Mouse (Mus musculus) gonadal fat pad, adult 2 months (tissue): ENCODE results near the gene Kdm4b. TPM values are rescaled to one million over a fixed set of nuclear protein-coding genes. Genes with fewer than 3 reads are reported as not detected.

Experiments
- DNase-seq: peaks from one replicate; pipeline ENCODE4 v3.0.0-alpha.2; 2012; ENCODE audit warnings: low read depth
- polyA plus RNA-seq: library from polyadenylated mRNA; depleted of rRNA; stranded (reverse); fragments of >200 nt; gene quantifications from 2 replicates; pipeline ENCODE4 v1.2.3, GENCODE M21; 2012

The Kdm4b gene
- polyA plus RNA-seq, 1 experiment, result 51.0 TPM

DNA sequence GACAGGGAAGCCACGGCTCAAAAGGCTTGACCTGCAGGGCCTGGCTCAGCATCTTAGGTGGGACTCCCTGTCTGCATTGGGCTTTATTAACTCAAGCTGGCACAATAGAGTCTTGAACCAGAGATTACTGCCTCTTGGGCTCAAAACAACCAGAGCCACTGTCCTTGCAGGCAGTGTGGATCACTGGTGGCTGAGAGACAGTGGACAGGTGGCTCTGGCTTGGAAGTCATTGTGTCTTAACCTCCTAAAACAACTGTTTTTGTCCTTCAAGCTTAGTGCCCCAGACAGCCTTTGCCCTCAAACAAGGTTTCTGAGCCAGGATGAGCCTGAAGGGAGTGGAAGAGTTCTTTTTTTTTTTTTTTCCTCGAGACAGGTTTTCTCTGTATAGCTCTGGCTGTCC is 19.5 kb downstream of the Kdm4b start:
- DNase-seq, result no peak

DNA sequence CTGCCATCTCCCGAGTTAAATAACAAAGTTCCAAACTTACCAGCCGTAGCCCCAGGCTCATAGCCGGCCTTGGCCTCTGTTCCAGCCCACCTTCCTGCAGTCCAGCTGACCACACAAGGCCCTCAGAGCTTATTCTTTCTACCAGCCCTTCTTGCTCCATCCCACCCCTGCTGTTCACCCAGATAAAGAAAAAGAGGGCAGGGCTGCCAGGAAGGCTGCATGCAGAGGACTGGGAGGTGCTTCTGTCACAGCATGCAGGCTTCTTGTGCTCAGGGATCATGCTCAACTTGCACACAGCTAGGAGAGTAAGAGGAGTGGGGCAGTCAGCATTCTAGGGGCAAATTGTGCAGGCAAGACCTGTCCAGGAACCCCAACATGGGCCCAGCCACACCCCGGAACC is 22.3 kb downstream of the Kdm4b start:
- DNase-seq, result no peak

DNA sequence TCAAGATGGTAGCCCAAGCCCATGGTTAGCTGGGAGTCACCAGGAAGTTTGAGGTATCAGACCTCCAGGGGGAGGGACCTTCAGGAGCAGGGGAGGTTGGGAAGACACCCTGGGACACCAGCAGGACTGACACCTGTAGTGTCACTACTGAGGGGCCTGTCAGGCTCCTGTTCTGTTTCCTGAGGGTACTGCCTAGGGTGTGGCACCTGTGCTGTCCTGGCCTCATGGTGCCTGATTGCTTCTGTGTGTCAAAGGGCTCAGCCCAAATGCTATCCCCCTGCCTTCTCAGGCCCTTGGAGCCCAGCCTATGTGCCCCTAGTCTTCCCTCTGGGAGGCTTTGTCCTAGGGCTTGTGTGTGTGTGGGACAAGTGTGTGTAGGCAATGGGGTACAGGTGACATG is 22.7 kb downstream of the Kdm4b start:
- DNase-seq, result no peak

DNA sequence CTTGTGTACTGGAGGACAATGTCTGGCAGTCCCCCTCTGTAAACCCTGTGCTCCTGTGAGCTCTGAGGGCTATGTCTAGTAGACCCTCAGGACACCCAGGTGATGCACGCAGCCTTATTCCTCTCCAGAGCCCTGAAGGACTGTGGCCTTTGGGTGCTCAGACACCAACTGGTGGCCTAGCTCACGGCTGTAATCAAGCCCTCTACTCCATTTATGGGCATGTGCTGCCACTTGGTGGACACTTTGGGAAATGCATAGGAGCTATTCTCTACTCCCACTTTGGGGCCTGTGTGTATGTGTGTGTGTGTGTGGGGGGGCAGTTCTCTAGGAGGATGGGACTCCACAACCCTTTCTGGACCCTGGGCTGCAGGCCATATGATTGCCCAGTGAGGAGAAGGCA is 24.8 kb downstream of the Kdm4b start:
- no peak for DNase-seq

DNA sequence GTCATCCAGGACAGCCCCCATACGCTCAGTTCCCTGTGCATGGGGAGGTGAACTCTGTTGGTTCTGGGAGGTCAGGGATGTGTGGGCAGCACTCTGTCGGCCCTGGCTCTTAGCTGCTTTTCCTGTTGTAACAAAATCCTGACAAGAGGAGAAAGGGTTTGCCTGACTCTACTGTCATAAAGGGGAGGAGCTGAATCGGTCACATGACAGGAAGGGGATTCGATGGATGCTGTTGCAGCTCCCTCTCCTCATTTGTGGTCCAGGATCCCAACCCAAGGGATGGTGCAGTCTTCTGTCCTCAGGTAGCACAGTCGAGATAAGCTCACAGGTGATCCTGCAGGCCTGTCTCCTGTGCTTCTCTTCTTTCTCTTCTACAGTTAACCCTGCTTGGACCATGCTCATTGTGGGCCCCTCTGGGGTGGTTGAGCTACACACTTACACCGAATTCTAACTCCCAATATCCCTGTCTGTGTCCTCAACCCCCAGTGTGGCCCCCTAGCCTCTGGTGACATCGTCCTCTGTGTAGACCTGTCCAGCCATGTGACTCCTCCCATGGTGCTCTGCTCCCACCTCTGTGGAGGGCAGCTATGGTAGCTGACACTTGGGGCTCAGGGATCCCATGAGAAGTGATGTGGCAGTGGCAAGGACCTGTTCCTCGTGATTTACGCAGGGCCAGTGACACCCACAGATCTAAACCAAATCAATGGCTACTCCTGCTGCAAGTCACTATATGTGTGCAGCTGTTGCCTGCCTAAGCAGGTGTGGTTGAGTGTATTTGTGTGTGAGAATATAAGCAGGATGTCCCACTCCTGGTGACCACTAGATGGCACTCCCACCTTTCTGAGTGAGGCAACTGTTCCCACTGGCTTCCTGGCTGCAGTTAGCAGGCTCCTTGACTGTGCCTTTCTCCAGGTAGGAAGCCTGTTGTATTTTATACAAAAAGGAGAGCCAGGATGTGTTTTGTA is 31.3 kb downstream of the Kdm4b start:
- DNase-seq, result no peak

DNA sequence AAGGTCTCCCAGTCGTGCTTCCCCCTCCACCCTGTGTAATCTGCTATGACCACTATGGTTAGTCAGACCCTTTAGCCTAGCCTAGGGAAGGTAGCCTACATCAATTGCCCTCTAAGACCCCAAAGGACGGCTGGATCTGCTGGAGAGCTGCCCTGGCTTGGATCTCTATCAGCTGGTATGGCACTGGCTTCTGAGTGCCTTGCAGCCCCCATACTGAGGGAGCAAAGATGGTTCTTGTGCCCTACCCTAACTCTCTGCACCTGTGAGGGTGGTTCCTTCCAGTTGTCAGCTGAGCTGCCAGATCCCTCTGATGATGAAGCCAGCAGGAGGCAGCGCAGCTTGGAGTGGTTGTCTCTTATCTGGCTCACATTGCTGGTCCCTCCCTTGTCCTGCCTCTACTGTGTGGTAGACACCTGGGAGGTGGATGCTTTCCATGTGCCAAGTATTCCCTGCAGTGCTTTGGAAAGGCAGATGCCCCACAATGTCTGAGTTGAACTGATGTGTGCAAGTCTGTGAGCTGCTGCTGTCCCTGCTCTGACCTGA is 33.4 kb downstream of the Kdm4b start:
- DNase-seq, result no peak

DNA sequence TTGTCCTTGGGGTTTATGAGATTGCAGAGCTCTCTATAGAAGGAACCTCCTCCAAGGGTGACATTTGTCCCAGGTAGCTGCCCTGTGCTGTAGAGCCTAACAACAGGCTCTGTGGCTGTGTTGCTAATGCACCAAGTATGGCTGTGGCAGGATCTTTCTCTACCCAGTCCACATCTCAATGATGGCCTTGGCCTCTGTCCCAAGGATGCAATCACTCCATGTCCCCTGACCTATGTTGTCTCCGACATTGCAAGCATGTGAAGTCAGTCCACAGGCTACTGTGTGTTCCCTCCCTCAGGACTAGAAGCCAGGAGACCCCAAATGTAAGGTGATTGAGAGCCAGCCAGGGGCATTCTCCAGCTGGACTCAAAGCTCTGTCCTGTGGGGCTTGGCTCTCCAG is 34.0 kb downstream of the Kdm4b start:
- DNase-seq, result no peak

DNA sequence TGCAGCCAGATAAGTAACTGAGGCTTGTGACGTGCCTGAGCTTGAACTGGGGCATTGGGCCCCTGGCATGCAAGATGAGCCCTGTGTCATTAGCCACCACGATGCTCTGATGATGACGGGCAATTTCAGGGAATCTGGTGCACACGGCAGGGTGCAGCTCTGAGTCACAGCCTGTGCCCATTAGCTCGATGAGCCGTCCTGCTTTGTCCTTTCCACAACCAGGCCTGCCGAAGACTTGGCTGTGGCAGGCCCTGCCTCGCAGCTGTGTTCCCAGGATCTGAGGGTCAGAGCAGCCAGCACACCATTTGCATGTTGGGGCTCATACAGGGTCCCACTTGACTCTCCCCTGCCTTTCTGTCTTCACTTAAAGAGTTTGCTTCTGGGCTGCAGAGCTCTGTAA is 34.6 kb downstream of the Kdm4b start:
- DNase-seq, result no peak

DNA sequence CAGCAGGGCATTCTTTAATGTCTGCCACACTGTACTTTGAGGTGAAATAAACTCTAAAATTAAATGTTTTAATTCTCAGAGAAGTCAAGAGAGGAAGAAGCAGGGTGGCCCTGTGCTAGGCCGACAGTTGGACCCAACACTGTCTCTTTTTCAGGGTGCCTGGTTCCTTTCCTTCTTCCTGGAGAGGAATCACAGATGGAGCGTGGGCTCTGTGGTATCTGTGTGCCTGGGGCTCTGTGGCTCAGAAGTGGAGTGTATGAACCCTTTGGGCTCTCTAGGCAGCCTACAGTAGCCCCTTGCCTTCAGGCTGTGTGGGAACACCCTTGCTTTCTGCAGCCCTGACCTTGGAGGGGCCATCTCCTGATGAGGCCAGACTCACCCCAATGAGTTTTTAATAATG is 35.7 kb downstream of the Kdm4b start:
- DNase-seq, result no peak

DNA sequence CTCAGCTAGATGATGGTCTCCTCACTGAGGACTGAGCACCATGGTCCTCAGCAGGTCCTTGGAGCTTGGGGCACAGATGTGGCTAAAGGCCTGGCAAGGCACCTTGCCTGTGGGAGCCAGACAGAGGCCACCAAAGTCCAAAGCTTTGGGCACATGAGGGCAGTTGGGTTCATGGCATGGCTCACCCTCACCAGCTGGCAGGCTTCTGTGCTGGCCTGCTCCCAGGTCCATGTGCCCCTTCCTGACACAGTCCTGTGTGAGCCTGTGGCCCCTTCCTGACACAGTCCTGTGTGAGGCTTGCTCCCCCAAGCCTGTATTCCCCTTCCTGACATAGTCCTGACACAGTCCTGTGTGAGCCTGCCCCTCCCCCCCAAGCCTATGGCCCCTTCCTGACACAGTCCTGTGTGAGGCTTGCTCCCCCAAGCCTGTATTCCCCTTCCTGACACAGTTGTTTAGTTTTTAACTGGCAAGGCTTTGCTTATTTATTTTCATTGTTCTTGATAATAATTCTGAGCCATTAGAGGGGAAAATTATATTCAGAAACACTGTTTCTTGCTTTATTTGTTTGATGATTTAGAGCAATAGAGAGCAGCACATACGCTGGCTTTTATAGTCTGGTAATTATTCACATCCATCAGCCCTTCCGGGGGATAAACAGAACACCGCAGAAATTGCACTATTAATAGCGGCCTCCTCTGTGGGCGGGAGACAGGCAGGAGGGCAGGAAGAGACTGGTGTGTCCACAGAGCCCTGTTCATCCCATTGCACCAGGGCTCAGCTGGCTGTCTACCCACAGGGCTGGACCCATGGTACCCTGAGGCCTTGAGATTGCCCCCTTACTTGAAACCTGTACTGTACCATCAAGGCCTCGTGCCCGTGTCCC is 40.2 kb downstream of the Kdm4b start:
- no peak for DNase-seq

DNA sequence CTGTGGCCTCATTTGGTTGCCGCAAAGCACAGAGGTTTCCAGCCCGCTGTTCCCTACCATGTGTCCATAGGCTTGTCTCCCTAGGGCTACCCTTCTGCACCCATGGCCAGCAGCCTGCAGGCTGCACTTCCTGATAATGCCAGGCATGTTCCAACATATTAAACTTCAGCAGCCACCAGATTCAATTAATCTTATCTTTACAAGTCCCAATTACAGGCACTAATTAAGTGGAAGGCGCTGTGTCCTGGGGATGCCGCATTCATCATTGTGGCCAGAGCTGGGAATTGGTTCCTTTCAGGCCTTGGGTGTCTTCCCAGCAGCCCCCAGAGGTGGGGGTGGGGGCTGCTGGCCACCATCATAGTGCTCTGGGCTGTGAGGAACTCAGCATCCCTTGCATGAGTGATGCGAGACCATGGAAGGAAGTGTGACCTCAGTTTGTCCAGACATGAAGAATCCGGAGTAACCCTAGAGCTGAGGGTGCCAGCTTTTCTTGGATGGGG is 42.5 kb downstream of the Kdm4b start:
- DNase-seq, result no peak

DNA sequence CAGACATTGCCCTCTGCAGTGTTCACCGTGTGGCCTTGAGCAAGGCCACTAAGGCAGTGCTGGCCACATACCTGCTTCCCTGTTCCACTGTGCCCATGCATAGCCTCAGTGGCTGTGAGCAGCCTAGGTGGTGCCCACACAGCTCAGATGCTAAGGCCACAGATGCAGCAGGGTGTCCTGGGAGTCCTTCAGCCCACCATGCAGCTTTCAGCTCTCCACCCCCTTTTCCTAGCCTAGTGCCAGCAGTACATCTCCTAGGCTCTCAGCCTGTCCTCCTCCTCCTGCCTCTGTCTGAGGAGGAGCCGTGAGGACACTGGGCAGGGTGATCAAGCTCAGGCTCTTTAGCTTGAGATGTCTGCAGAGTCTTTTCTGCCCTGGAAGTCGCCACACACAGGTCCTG is 44.2 kb downstream of the Kdm4b start:
- DNase-seq, result no peak

DNA sequence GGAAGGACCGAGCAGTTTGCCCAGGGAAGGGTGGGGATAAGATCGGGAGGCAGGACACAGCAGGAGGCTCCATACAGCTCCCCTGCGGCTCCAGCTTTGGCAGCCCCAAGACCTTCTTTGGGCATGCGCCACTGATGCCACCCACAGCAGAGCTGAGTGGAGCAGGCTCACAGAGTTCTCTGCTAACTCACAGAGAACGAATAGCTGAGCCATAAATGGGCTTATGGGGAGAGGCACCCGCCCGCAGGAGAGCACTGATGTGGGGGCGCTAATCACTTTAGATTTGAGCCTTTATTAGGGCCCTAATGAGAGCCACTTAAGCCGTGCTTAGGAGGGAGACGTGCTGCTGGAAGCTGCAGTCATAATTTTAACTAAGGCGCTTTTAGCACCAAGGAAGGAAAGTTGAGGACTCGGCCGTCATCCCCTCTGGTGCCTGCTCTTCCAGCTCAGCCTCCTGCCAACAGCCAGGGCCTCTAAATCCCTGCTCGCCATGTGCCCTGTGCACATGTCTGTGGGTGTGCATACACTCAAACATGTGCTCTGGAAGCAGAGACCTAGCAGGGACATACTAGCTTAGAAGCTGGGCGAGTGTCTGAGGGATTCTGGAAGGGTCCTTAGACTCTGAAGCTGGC is 45.3 kb downstream of the Kdm4b start:
- DNase-seq, result no peak

DNA sequence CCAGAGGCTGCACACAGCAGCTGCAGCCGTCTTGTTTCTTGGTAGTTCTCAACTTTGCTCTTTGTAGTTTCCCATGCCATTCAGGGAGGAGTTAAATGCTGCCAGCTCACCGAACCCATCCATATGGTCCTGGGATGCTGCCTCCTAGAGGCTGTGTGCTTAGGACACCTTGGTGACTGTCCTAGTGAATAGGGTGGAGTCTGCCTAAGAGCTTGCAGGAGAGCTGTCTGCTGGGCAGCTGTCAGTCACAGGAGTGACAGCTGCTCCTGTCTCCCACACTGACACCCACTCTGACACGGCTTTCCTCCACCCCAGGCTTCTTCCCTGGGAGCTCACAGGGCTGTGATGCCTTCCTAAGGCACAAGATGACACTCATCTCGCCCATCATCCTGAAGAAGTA is 46.2 kb downstream of the Kdm4b start:
- no peak for DNase-seq

DNA sequence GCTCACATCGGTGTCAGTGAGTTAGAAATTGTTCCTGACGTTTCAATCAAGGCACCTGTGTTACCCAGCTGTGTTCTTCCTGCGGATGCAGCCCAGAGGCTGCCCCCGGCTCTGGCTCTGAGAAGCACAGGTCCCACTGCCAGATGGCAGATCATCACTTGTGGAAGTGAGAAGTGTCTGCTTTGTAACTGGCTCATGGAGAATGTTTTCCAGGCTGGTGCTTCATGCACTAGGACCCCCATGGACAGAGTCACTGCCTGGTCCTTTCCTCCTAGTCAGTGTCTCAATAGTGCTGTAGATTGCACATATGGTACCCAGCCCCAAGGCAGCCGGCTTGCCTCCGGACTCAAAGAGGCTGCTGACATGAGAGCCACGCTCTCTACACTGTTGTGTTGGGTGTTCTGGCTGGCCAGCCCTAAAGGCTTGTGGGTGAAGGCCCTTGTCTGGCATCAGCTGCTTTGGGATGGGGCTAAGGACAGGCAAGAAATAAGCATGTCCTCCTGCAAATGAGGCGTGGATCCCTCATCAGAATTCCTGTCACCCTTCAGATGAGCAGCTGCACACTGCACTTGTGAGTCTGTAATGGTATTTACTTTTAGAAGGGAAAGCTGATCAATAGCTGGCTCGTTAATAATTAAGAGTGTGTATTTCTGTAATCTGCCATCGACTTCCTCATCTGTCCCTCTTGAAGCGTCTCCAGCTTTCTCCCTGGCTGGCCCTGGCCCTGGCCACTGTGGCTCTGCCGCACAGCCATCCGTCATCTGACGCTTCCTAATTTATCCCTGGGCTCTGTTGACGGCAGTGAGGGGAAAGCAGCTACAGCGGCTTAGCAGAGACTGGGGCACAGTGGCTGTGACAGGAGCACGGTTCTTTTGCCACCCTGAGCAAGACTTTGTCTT is 47.5 kb downstream of the Kdm4b start:
- no peak for DNase-seq

DNA sequence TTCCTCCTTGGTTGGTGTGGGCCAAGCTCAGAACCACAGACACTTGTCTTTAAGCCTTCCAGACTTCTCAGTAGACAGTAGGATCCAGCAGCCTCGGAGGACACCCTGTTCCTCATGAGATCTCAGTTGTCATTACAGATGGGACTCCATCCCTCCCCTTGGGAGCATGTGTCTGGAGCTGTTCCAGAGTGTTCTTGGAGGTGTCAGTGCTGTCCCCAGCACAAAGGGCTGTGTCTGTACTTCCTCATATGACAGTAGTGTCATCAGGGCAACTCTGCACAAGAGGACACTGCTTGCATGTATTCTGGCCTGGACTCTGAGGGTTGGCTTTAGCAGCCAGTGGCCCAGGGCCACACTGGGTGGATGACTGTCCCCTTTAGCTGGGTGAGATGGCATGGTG is 49.0 kb downstream of the Kdm4b start:
- no peak for DNase-seq

DNA sequence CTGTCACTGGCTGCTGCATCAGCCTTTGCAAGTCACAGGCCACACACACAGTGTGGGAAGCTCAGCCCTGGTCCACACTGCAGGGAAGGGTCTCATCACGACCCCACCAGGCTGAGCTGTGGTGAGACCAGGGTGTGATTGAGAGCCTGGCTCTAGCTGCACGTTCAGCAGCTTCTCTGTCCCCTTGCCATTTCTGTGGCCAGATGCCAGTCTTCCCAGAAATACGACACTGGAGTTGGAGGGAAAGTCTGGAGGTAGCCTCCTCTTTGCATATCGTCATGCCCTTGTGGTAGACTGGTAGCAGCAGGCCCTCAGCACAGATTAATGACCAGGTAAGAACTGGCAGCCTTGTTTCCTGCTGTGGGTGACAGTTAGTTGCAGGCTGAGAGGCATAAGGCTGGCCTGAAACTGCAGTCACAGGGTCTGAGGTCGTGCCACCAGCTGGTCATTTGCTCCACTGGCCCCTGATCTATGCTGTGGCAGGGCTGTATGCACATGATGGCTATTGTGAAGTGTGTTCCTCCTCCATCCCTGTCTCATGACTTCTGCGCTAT is 53.5 kb downstream of the Kdm4b start:
- no peak for DNase-seq

DNA sequence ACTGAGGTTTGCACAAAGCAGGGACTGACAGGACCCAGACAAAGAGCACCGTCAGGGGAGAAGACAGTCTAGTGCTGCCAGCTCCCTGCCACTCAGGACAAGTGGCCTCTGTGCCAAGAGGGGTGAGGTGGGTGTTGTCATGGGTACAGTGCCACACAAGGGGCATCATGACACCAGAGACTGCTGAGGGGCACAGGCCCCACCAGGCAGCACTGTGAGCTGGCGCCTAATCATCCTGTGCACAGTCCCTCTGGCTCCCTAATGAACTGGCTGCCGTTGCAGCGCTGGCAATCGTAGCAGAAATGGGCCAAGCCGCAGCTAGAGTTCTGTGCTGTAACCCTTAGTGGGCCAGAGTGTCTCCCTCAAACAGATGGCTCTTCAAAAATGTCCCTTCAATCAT is 54.4 kb downstream of the Kdm4b start:
- no peak for DNase-seq

DNA sequence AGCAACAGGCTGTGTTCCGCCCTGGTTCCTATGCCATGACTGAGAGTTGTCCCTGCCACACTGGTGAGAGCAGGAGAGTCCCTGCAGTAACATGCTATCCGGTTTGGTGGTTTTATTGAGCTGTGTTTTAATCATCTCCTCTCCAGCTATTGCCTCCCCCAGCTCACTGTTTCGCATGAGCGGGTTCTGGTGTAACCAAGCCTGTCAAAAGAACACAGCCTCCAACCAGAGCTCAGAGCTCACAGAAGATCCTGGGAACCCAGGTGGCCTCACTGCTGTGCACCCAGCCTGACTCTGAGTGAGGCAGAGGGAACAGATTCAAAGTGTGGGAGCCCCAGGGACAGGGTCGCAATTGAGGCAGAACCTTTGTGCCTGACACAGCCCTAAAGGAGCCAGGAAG is 55.3 kb downstream of the Kdm4b start:
- no peak for DNase-seq

DNA sequence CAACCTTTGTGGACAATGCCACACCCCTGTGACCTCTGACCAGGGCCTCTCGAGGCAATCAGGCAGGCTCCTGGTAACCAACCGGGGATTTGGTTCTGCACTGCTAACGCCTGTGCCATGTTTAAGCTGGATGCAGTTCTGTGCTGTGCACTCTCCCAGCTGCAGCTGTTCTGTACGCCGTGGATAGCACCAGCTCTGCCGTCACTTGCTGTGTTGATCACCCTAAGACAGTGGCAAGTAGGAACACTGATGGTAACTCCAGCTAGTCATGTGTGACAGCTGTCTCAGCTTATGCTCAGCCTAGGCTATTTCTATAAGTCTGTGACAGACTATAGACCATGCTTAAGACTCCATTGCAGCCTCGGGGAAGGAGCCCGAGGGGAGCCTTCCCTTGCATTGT is 57.1 kb downstream of the Kdm4b start:
- DNase-seq, result no peak

DNA sequence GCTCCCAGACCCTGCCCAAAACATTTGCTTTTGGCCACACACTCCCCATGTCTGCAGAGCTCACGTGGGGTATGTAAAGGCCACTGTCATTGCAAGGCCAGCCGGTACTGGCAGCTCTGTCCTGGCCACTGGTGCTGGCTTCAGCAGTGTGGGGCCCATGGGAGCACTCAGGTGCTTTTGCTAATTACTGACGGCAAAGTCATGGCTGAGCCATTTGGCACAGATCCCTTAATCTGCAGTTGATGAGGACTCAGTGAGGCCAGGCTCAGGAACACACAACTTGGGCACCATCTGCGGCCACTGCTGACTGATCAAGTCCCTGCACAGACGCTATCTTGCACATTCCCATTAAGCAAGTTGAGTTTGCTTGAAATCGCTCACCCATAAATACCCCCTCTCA is 59.0 kb downstream of the Kdm4b start:
- no peak for DNase-seq
